Comparison of ENCODE assay signal across 8 mouse cellular contexts in genomic region chr11:67965905-67966878, GRCm38 (mm10). TPM values are rescaled to one million over a fixed set of nuclear protein-coding genes. Genes with fewer than 3 reads are reported as not detected.
DNase-seq lines count a peak whose midpoint lies in the region; ATAC-seq lines count a peak whose summit lies in the region.

Gene Stx8, plus strand, starts transcription at chr11:67966193.

- no peaks in the 10 kb centered on the region for H3K9me3 ChIP-seq in hindbrain, embryonic 16.5 days (ENCODE audit: control insufficient read depth, low read length)

- H3K4me1 ChIP-seq in hindbrain, embryonic 16.5 days (ENCODE audit: control insufficient read depth, insufficient read depth, low read depth, low read length), result peaks cover 12% of the 10 kb centered on the region

- no peaks in the 10 kb centered on the region for H3K27me3 ChIP-seq in hindbrain, embryonic 16.5 days (replicated peaks; ENCODE audit: control insufficient read depth, insufficient read depth, low read length)

- peak; percentile 86 for DNase-seq in R1 (ENCODE audit: low read depth, low spot score)
- peak; percentile 97 to 99 for DNase-seq in cerebellum, postnatal 25 days
- DNase-seq in frontal cortex, postnatal 36 days (ENCODE audit: low spot score in 2 of 2), result peak; percentile 90 to 91
- peak; percentile 94 to 97 for DNase-seq in left cerebral cortex, adult 18-20 months (ENCODE audit: low spot score in 2 of 2)
- peak; percentile 93 for DNase-seq in right cerebral cortex, adult 18-20 months
- peak; percentile 91 for DNase-seq in urinary bladder, postnatal 10 days (ENCODE audit: low spot score)

- peak within 1 kb of the TSS; percentile 91 for H3K9ac ChIP-seq in hindbrain, embryonic 16.5 days (ENCODE audit: low read depth, low read length)

- no peak within 1 kb of the TSS for H3K27ac ChIP-seq in hindbrain, embryonic 16.5 days (ENCODE audit: low read depth, low read length)
- H3K27ac ChIP-seq in macrophage, result peak within 1 kb of the TSS; percentile 61

- peak; percentile 86 for ATAC-seq in hindbrain, embryonic 16.5 days

- WGBS in hindbrain, embryonic 16.5 days, result under 1% methylated on average over 28 of the region's 28 CpGs
- under 1% methylated on average over 28 of the region's 28 CpGs for WGBS in macrophage (ENCODE audit: missing documents)

- H3K4me3 ChIP-seq in hindbrain, embryonic 16.5 days (ENCODE audit: low read length), result peak within 1 kb of the TSS; percentile 88
- H3K4me3 ChIP-seq in macrophage (ENCODE audit: inconsistent target), result peak within 1 kb of the TSS; percentile 99

- H3K4me2 ChIP-seq in hindbrain, embryonic 16.5 days (ENCODE audit: low read length), result peak within 1 kb of the TSS; percentile 73

- H3K36me3 ChIP-seq in hindbrain, embryonic 16.5 days (ENCODE audit: control insufficient read depth, insufficient read depth, low read length), result peaks cover 3% of the 10 kb centered on the region; the same call in 1 of the 2 replicates
- H3K36me3 ChIP-seq in macrophage (ENCODE audit: inconsistent target), result peaks cover 10% of the 10 kb centered on the region

- peaks cover 50% of the 10 kb centered on the region for H3K79me2 ChIP-seq in macrophage (ENCODE audit: inconsistent target)

RNA-seq across cellular contexts. Expression of gene Stx8, which starts in this region (rescaled TPM):
- 60.1 and 61.6 TPM in 2 replicates for polyA plus RNA-seq in hindbrain, embryonic 16.5 days (2015; fragmentation: Nextera tagmentation; extraction: Ambion mirVana)
- total RNA-seq in left cerebral cortex, adult 18-20 months (2021), result 10 to 100 TPM; 34.3 to 38.1 TPM
- 100 to 1,000 TPM in 2 of 26 experiments, 10 to 100 TPM in 24; 58.1 to 105 (median 82.0) TPM for total RNA-seq in macrophage (2018; cell fraction: chromatin; rRNA removed)
- total RNA-seq in macrophage (2018; cell fraction: cytosol; rRNA removed), result 10 to 100 TPM; 28.1 to 45.1 (median 36.0) TPM
- 10 to 100 TPM; 36.6 to 71.9 (median 51.1) TPM for total RNA-seq in macrophage (2018; cell fraction: nucleus; rRNA removed)
- 30.5 to 42.2 TPM (median 37.4 TPM) in 3 replicates for polyA plus RNA-seq in macrophage (2018)
